Mouse (Mus musculus): ENCODE results near the gene Tmem145.
"Not testable (repeated sequence)": the region's sequence is repeated elsewhere in the genome, so short reads cannot be mapped to it uniquely, and the experiment has no call there.

The Tmem145 gene

DNA sequence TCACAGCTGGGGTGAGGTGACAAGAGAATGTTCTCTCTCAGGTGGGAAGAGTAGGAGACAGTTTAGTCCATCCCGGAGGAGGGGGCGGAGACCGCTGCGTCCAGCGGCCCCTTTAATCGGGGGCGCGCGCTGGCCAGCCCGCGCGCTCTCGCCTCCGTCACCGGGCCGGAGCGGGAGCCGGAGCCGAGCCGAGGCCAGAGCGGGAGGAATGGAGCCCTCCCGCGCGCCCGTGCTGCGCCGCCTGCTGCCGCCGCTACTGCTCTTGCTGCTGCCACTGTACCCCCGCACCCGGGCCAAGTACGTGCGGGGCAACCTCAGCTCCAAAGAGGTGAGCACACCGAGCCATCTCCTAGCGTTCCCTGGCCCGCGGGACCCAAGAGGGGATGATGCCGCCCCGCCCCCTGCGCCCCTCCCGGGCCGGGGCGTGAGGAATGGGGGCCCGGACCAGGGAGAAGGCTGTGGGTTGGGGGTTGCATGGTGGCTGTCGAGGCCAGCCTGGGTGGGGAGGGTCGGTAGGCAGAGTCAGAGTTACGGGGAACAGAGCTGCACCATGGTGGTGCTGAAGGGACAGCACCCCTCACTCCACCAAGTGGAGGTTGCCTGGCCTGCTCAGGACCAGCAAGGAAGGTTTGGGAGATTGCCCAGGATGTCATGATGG, at the start of gene Tmem145:
Tmem145 (plus strand) TSS at position 151 of the 658 bp plus-strand sequence.
- DNase-seq (ENCODE audit: low spot score in 2 of 2) = no peak

DNA sequence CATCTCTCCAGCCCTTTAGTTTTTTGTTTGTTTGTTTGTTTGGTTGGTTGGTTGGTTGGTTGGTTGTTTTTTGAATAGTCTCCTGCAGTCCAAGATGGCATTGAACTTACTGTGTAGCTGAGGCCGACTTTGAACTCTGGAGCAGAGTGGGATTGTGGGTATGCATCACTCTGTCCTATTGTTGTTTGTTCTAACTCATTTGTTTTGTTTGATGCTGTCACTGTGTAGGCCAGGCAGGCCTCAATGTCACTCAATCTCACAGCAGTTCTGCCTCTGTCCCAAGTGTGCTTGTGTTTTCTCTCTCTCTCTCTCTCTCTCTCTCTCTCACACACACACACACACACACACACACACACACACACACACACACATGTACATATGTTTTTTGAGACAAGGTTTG, 44.0 kb upstream of the Tmem145 start:
- DNase-seq (ENCODE audit: low spot score in 2 of 2) = no peak

DNA sequence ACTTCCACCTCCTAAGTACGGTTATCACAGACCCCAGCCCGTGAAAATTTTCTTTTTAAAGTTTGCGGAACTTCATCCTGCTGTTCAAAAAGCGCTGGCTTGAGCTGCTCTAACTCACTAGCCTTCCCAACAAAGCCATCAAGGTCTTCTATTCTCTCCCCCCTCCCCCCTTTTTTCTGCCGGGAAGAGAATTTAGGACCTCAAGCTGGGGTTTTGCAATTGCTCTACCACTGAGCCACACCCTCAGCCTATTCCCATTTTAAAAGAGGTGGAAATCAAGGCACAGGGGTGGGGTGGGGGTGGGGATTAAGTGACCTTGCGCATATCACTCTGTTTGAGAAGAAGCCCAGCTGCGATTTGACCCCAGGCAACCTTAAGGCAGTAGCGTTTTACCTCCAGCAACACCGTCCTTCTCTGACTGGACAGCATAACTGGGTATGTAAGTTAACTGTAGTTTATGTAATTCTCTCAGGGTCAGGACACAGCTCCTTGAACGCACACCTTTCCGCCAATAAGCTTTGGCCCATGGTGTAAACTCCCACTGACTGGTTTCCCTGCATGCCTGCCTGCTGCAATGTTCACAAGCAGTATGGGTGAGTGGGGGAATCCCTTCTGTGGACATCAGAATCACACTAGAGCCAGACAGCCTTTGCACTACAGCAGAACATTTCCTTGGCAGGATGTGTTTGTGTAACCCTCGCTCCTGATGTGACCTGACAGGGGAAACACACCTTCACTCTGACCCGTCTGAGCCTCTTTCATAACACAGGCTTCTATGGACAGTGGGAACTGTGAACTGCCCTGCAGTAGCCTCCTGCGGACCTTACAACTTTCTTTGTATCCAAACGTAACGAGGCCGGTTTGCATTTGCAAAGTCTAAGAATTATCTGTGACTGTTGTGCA, 41.7 kb upstream of the Tmem145 start:
- DNase-seq (ENCODE audit: low spot score in 2 of 2) = no peak

DNA sequence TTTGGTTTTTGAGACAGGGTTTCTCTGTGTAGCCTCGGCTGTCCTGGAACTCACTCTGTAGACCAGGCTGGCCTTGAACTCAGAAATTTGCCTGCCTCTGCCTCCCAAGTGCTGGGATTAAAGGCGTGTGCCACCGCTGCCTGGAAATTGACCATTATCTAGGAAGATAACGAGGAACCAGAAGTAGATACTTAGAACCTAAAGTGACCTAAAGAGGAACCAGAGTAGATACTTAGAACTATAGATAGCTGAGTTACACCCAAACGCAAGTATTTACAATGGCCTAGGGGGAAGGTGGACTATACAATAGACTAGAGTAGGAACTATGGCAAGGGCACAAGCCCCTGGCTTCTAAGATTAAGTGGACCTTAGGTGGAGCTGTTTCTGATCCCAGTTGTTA, 40.2 kb upstream of the Tmem145 start:
- not testable (repeated sequence) for DNase-seq (ENCODE audit: low spot score in 2 of 2)

DNA sequence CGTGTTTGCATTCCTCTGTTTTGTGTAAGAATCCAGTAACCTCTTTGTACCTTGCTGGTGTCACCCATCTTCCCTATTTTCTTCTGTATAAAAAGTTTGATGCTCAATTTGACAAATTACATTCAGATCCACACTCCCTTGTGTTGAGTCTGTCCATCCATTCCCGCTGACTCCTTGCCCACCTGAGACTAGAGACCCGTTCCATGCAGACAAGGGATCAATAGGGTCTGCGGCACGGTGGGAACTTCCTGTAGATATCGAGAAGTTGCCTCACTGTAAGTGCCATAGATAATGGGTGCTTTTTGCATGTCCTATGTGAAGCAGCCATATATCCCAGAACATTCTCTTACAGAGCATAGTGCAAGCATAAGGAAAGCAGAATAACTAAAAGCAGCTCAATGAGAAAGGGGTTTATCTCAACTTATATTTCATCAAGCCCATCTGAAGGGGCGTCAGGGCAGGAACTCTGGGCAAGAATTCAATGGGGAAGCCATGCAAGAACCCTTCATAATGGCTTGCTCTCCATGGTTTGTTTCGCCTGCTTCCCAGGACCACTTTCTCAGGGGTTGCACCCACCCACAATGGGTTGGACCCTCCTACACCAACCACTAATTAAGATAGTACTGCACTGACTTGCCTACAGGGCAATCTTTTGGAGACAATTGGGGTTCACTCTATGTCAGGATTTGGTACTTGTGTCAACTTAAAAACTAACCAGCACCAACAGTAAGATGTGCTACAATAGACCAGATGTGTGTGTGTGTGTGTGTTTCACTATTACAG, 39.5 kb upstream of the Tmem145 start:
- no peak for DNase-seq (ENCODE audit: low spot score in 2 of 2)

DNA sequence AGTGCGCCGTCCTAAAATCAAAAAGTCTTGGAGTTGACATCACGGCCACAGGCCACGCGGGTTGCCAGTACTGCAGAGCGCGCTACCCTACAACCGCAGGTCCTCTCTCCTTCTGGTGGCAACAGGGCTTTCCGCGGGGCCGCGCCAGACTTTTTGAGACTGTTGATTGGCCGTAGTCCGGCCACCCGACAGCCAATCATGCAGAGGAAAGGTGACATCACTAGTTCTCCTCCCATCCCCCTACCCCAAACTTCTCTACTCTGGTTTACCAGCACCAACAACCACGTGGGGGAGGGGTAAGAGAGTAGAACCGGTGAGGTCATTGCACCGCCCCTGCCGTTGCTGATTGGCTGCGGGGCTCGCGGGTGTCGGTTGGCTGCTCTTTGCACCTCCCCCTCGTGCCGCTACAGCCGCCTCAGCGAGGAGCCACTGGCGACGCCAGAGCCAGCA, 38.6 kb upstream of the Tmem145 start, which contains the start of gene Cic:
Cic (plus strand) TSS at position 404 of the 450 bp plus-strand sequence.
- peak; percentile 98 for DNase-seq (ENCODE audit: low spot score in 2 of 2)

DNA sequence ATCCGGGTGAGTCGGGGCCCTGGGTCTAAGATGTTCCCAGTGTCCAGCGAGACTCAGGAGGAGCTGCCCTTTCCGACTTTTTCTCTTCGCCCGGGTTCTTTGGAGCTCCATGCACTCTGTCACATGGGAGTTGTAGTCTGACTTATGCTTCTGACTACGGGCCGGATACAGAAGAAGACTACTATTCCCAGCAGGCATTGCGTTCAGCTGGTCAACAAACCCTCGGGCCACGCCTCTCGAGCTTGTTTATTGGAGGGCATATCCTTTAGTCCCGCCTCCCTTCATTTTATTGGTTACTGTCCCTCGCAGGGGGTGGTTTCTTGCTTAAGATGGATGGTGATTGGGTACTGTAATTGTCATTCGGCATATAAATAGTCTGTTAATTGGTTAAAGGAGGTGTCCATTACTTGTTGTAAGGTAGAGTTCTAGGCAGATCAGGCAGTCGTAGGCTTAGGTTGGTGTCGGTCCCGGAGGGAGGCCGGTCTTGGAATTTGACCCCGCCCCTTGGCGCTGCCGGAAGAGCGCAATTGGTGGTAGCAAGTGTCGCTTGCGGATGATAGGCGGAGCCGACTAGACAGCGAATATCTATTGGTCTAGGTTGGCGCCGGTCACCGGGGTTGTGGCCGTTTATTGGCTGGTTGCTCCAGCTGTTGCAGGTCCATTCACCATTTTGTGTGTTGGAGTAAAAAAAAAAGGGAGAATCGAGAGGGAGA, 38.0 kb upstream of the Tmem145 start:
- peak; percentile 97 to 99 for DNase-seq (ENCODE audit: low spot score in 2 of 2)

DNA sequence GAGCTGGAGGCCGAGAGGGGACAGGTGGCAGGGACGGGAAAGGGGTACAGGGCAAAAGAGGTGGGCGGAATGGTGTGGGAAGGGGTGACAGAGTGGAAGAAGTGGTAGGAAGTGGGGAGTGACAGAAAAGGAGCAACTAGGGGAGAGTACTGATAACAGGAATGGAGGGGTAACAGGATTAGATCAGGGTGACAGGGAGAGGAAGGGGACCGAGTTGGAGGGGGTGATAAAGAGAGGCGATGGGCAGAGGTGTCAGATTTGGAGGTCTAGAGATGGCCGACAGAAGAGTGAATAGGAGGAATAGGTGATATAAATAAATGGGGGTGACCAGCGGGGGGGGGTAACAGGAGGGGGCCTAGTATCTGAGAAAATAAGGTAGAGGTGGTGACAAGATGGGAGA, 37.3 kb upstream of the Tmem145 start:
- no peak for DNase-seq (ENCODE audit: low spot score in 2 of 2)

DNA sequence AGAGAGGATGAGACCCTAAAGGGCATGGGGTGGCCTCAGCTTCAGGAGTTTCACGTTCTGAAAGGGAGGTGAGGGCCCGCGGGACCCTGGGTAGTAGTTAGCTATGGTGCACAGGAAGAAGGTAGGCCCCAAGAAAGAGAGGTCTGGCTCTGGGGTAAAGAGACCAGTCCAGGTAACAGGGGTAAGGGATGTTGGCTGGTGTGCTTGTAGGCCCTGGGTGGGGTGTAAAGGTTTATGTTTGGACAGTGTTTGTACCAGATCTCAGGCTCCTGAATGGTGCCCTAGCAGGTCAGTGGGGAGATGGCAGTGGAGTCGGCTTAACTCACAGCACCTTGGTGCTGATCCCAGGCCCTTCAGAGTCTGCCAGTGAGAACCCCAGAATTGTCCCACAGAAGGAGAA, 36.9 kb upstream of the Tmem145 start:
- no peak for DNase-seq (ENCODE audit: low spot score in 2 of 2)

DNA sequence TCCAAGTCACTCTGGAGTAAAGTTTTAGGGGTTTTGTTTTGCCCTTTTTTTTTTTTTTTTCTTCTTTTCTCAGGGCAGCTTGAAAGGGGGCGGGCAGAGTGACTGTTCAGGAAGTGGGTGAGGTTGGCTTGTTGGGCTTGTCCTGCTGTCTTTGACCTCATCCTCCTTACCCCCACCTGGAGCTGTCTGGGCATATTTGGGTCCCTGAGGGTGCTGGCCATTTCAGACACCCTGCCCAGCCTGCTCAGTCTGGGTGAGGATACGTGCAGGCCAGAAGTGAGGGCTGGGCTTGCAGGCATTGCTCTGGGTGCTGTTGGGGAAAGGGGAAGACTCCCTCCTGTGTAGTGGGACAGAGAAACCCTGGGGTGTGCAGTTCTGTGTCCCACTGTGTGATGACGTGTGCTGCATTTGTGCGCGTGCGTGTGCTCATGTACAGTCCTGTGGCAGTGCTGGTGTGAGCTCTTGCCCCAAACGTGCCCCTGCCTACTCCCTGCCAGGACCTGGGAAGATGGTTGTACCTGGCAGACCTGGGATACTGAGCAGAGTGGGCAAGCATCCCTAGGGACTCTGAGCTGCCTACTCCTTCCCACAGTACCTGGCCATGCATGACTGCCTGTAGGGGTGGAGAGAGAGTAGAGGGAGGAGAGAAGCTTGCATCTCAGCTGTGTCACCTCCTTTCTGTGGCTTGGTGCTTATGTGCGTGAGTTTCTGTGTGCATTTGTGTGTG, 36.2 kb upstream of the Tmem145 start:
- no peak for DNase-seq (ENCODE audit: low spot score in 2 of 2)

DNA sequence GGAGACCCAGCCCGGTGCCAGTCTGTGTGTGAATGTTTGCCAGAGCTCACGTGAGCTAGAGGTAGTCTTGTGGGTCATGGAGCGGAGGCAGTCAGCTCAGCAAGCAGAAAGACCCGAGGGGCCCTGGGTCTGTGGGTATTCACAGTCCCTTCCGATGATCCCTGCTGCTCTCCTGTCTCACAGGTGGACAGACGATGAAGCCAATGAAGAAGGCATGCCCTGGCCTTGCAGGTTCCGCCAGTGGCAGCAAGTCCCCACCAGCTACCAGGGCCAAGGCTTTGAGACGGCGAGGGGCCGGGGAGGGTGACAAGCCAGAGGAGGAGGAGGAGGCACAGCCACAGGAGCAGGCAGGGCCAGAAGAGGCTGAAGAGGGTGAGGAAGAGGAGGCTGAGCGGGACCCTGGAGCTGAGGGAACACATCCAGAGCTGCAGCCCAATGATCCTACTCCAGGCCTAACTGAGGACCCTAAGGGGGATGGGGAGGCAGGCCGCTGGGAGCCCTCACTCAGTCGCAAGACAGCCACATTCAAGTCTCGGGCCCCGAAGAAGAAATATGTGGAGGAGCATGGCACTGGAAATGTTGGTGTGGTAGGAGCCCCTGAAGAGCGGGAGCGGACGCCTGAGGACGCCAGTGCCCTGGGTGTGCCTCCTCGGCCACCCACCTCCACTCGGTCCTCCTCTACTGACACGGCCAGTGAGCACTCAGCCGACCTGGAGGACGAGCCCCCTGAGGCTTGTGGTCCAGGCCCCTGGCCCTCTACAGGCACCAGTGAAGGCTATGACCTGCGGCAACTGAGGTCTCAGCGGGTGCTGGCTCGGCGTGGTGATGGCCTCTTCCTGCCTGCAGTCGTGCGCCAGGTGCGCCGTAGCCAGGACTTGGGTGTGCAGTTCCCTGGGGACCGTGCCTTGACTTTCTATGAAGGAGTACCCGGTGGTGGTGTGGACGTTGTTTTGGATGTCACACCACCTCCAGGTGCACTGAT, 35.0 kb upstream of the Tmem145 start:
- DNase-seq (ENCODE audit: low spot score in 2 of 2) = no peak

DNA sequence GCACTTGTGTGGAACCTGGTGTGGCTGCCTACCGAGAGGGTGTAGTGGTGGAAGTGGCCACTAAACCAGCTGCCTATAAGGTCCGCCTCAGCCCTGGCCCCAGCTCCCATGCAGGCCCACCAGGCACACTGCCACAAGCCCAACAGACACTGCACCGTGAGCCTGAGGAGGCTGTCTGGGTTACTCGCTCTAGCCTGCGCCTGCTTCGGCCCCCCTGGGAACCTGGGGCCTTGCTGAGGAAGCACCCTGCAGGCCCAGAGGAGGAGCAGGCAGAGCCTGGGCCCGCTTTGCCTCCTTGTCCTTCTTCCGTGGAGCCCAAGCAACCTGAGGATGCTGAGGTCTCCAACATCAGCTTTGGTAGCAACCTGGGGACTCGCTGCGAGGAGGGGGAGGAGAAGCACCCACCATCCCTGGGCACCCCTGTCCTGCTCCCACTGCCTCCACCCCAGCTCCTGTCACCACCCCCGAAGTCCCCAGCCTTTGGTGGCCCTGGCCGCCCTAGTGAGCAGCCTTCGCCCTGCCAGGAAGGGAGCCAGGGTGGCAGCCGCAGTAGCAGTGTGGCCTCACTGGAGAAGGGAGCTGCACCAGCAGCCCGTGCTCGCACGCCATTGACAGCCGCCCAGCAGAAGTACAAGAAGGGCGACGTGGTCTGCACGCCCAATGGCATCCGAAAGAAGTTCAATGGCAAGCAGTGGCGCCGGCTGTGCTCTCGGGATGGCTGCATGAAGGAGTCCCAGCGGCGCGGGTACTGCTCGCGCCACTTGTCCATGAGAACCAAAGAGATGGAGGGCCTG, 34.1 kb upstream of the Tmem145 start:
- DNase-seq (ENCODE audit: low spot score in 2 of 2) = no peak

DNA sequence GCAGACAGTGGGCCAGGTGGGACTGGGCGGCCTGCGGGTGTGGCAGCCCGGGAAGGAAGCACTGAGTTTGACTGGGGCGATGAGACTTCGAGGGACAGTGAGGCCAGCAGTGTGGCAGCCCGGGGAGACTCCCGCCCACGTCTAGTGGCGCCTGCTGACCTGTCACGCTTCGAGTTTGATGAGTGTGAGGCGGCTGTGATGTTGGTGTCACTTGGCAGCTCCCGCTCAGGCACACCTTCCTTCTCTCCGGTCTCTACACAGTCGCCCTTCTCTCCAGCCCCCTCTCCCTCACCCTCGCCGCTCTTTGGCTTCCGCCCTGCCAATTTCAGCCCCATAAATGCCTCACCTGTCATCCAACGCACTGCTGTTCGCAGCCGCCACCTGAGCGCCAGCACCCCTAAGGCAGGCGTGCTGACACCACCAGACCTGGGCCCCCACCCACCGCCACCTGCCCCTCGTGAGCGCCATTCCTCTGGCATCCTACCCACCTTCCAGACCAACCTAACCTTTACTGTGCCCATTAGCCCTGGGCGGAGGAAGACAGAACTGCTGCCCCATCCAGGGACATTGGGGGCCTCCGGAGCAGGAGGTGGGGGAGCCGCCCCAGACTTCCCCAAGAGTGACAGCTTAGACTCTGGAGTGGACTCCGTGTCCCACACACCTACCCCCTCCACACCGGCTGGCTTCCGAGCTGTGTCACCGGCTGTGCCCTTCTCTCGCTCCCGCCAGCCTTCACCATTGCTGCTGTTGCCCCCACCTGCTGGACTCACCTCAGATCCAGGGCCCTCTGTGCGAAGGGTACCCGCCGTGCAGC, 33.3 kb upstream of the Tmem145 start:
- DNase-seq (ENCODE audit: low spot score in 2 of 2) = no peak

DNA sequence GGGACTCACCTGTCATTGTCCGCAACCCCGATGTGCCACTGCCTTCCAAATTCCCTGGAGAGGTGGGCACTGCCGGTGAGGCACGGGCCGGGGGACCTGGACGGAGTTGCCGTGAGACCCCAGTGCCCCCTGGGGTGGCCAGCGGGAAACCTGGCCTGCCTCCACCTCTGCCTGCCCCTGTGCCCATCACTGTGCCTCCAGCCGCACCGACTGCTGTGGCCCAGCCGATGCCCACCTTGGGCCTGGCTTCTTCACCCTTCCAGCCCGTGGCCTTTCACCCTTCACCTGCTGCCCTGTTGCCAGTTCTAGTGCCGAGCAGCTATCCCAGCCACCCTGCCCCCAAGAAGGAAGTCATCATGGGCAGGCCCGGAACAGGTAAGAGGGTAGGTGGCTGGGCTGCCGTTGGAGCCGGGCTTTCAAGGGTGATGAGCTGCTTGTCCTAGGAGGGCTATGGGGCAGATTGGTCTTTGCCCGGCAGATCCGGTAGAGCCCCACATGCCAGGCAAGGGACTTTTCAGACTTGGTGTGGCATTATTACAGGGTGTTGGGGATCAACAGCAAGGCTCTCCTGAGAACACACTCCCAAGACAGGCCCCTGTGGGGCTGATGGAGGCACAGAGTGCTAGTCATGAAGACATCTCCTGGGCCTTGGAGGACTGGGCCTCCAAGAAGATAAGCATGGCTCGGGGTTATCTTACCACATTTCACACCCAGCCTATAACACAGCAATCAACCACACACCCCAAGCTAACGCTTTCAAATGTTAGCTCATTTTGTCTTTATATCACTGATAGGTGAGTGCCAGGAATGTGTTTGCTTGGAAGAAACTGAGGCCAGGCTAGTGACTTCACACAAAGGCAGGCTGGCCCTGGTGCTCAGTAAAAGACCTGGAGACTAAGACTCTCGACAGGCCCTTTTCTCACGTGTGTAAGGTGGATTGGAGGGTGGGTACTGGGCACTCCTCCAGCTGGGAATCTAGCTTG, 32.4 kb upstream of the Tmem145 start:
- DNase-seq (ENCODE audit: low spot score in 2 of 2) = no peak

DNA sequence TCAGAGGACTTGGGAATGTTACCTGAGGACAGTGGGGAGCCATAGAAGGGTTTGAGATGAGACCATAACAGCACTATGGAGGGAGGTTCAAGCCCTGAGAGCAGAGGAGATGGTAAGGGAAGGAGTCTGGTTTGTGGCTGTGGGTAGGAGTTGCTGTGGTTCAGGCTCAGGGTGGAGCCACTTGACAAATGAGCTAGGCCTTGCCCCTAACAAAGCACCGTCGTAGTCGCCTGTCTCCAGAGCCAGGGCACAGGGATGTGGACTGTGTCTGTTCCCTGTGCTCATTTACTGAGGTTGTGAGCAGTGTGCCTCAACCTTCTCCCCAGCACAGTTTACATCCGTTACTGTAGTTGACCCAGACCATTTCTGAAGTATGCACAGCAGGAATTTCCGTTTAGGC, 31.3 kb upstream of the Tmem145 start:
- DNase-seq (ENCODE audit: low spot score in 2 of 2) = no peak

DNA sequence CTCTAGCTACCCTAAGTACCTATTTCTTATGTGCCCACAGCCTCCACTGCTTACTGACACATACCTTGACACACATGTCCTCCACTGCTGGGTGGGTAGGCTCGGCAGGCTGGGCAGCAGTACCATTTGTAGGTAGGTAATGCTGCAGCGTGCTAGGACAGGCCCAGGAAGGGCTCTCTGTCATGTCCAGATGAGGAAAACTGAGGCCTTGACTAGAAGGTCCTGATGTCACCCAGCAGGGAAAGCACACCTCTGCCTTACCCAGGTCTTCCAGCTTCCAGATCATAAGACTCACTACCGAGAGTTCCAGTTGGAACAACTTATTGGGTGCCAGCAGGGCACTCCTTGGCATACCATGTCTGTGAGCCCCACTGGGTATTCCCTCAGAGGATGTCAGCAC, 30.9 kb upstream of the Tmem145 start:
- no peak for DNase-seq (ENCODE audit: low spot score in 2 of 2)

Measured in urinary bladder, postnatal 36 days (tissue).